Mouse (Mus musculus) stomach, embryonic 15.5 days (tissue): ENCODE measurements around the gene Gm10945. TPM values are rescaled to one million over a fixed set of nuclear protein-coding genes. Genes with fewer than 3 reads are reported as not detected.
A peak's percentile ranks its signal among the peaks of the same experiment; 100 is the strongest.

Experiments used
- ATAC-seq: fragments of 200-750 bp; cut with Nextera tagmentation; 2 replicates; pipeline ENCODE4 v1.8.0; 2017; ENCODE audit warnings: low read depth, moderate number of reproducible peaks, moderate TSS enrichment; ENCODE audit not compliant: insufficient read depth, low FRiP score
- H3K27ac ChIP-seq: fragments of 300-500 bp; sonication (generic); 2 replicates; pipeline ENCODE4 v1.5.1; 2015; ENCODE audit warnings: mild to moderate bottlenecking, inconsistent platforms
- H3K27me3 ChIP-seq: fragments of 300-500 bp; sonication (generic); replicated peaks from 2 replicates; pipeline ENCODE4 v1.6.1; 2015; ENCODE audit warnings: inconsistent platforms
- H3K36me3 ChIP-seq: fragments of 300-500 bp; sonication (generic); 2 replicates; pipeline ENCODE4 v1.6.1; 2015; ENCODE audit warnings: inconsistent platforms
- H3K4me1 ChIP-seq: fragments of 300-500 bp; sonication (generic); 2 replicates; pipeline ENCODE4 v1.6.1; 2015; ENCODE audit warnings: inconsistent platforms
- H3K4me2 ChIP-seq: fragments of 300-500 bp; sonication (generic); 2 replicates; pipeline ENCODE4 v1.6.1; 2015; ENCODE audit warnings: mild to moderate bottlenecking, inconsistent platforms
- H3K4me3 ChIP-seq: fragments of 300-500 bp; sonication (generic); replicated peaks from 2 replicates; pipeline ENCODE4 v1.5.1; 2015; ENCODE audit warnings: inconsistent platforms
- H3K9ac ChIP-seq: fragments of 300-500 bp; sonication (generic); 2 replicates; pipeline ENCODE4 v1.6.1; 2015; ENCODE audit warnings: inconsistent platforms
- H3K9me3 ChIP-seq: fragments of 300-500 bp; sonication (generic); 2 replicates; pipeline ENCODE4 v1.6.1; 2016; ENCODE audit warnings: inconsistent platforms
- WGBS: fragments of 180-500 bp; shearing (Covaris S2); methylation state at CpG from one replicate; pipeline ENCODE4 v1.1.7; 2015; 5-methylcytosine and 5-hydroxymethylcytosine counted together
- polyA plus RNA-seq: library from polyadenylated mRNA; unstranded; fragments of >200 nt; fragmentation: Nextera tagmentation; extraction: Ambion mirVana; gene quantifications from 2 replicates; pipeline ENCODE4 v1.2.1, GENCODE M21; 2015

The Gm10945 gene
- not detected in 2 replicates for polyA plus RNA-seq

- no peak for ATAC-seq
- no peaks in the 10 kb centered on the region for H3K4me1 ChIP-seq
- H3K27me3 ChIP-seq, result no peaks in the 10 kb centered on the region
- H3K9ac ChIP-seq, result no peak within 1 kb of the TSS
- no peaks in the 10 kb centered on the region for H3K36me3 ChIP-seq
- no peaks in the 10 kb centered on the region for H3K9me3 ChIP-seq
- no peak within 1 kb of the TSS for H3K27ac ChIP-seq
- H3K4me3 ChIP-seq, result no peak within 1 kb of the TSS
- whole genome bisulfite sequencing, result 83% methylated on average over 2 of the region's 2 CpGs
- H3K4me2 ChIP-seq, result no peak within 1 kb of the TSS
Measured at GRCm38 (mm10) chr10:6761287-6761811, at the start of gene Gm10945. TSS of gene Gm10945 (minus strand) at chr10:6761761.

GRCm38 (mm10) chr10:6790226-6790625 is 28.7 kb upstream of the Gm10945 start:
- H3K27me3 ChIP-seq, result peaks cover 4% of the 10 kb centered on the region; the same call in 1 of the 2 replicates
- no peak overlapping the region for H3K4me3 ChIP-seq
- H3K27ac ChIP-seq, result no peak overlapping the region
- ATAC-seq, result no peak
- H3K4me2 ChIP-seq, result no peak overlapping the region
- H3K9me3 ChIP-seq, result no peaks in the 10 kb centered on the region
- no peak overlapping the region for H3K9ac ChIP-seq
- H3K36me3 ChIP-seq, result no peaks in the 10 kb centered on the region
- H3K4me1 ChIP-seq, result no peaks in the 10 kb centered on the region

- no peak overlapping the region for H3K27ac ChIP-seq
- WGBS, result 4% methylated on average over 25 of the region's 25 CpGs
- peak; percentile 60; the same call in 1 of the 2 replicates for ATAC-seq
- H3K36me3 ChIP-seq, result no peaks in the 10 kb centered on the region
- H3K9me3 ChIP-seq, result no peaks in the 10 kb centered on the region
- H3K4me1 ChIP-seq, result no peaks in the 10 kb centered on the region
- H3K4me2 ChIP-seq, result no peak overlapping the region
- H3K4me3 ChIP-seq, result no peak overlapping the region
- H3K27me3 ChIP-seq, result peaks cover 4% of the 10 kb centered on the region; the same call in 1 of the 2 replicates
- H3K9ac ChIP-seq, result no peak overlapping the region
Measured at GRCm38 (mm10) chr10:6788517-6789237, 27.1 kb upstream of the Gm10945 start.

- no peaks in the 10 kb centered on the region for H3K27me3 ChIP-seq
- no peak within 1 kb of the TSS for H3K27ac ChIP-seq
- 93% methylated on average over 3 of the region's 3 CpGs for WGBS
- H3K4me1 ChIP-seq, result no peaks in the 10 kb centered on the region
- H3K9me3 ChIP-seq, result no peaks in the 10 kb centered on the region
- no peak for ATAC-seq
- no peak within 1 kb of the TSS for H3K9ac ChIP-seq
- no peak within 1 kb of the TSS for H3K4me3 ChIP-seq
- no peak within 1 kb of the TSS for H3K4me2 ChIP-seq
- H3K36me3 ChIP-seq, result no peaks in the 10 kb centered on the region
Measured at GRCm38 (mm10) chr10:6758206-6758605, 3.4 kb downstream of the Gm10945 start, which contains the start of gene Oprm1. TSS of gene Oprm1 (plus strand) at chr10:6758506.

GRCm38 (mm10) chr10:6753375-6753774 is 8.2 kb downstream of the Gm10945 start:
- Histone ChIP-seq H3K27me3 (no peaks in the 10 kb centered on the region), H3K9ac (no peak overlapping the region), H3K4me2 (no peak overlapping the region), H3K4me1 (no peaks in the 10 kb centered on the region), H3K9me3 (no peaks in the 10 kb centered on the region), H3K27ac (no peak overlapping the region), H3K36me3 (no peaks in the 10 kb centered on the region), H3K4me3 (no peak overlapping the region)
- no peak for ATAC-seq
- 84% methylated on average over 5 of the region's 5 CpGs for WGBS

GRCm38 (mm10) chr10:6728469-6728868 is 33.1 kb downstream of the Gm10945 start:
- H3K27ac ChIP-seq, result no peak overlapping the region
- H3K36me3 ChIP-seq, result no peaks in the 10 kb centered on the region
- no peak for ATAC-seq
- H3K4me1 ChIP-seq, result no peaks in the 10 kb centered on the region
- H3K27me3 ChIP-seq, result no peaks in the 10 kb centered on the region
- 92% methylated on average over 3 of the region's 3 CpGs for WGBS
- no peak overlapping the region for H3K9ac ChIP-seq
- H3K4me2 ChIP-seq, result no peak overlapping the region
- H3K9me3 ChIP-seq, result no peaks in the 10 kb centered on the region
- H3K4me3 ChIP-seq, result no peak overlapping the region

- WGBS, result 63% methylated on average over 1 of the region's 1 CpGs
- Histone ChIP-seq H3K4me3 (no peak overlapping the region), H3K9ac (no peak overlapping the region), H3K27me3 (no peaks in the 10 kb centered on the region), H3K4me1 (no peaks in the 10 kb centered on the region), H3K9me3 (no peaks in the 10 kb centered on the region), H3K27ac (no peak overlapping the region), H3K36me3 (no peaks in the 10 kb centered on the region), H3K4me2 (no peak overlapping the region)
- no peak for ATAC-seq
Measured at GRCm38 (mm10) chr10:6723765-6724164, 37.8 kb downstream of the Gm10945 start.

GRCm38 (mm10) chr10:6717181-6717948 is 44.2 kb downstream of the Gm10945 start:
- 66% methylated on average over 4 of the region's 4 CpGs for WGBS
- no peak for ATAC-seq
- Histone ChIP-seq H3K9ac (no peak overlapping the region), H3K36me3 (no peaks in the 10 kb centered on the region), H3K4me2 (no peak overlapping the region), H3K4me3 (no peak overlapping the region), H3K27ac (no peak overlapping the region), H3K4me1 (no peaks in the 10 kb centered on the region), H3K9me3 (no peaks in the 10 kb centered on the region), H3K27me3 (no peaks in the 10 kb centered on the region)

GRCm38 (mm10) chr10:6705226-6705885 is 56.2 kb downstream of the Gm10945 start:
- H3K9me3 ChIP-seq, result no peaks in the 10 kb centered on the region
- no peak overlapping the region for H3K27ac ChIP-seq
- no peak overlapping the region for H3K4me2 ChIP-seq
- no peak for ATAC-seq
- H3K4me1 ChIP-seq, result no peaks in the 10 kb centered on the region
- H3K4me3 ChIP-seq, result no peak overlapping the region
- WGBS, result 90% methylated on average over 1 of the region's 1 CpGs
- H3K9ac ChIP-seq, result no peak overlapping the region
- no peaks in the 10 kb centered on the region for H3K27me3 ChIP-seq
- no peaks in the 10 kb centered on the region for H3K36me3 ChIP-seq

GRCm38 (mm10) chr10:6694218-6694850 is 67.2 kb downstream of the Gm10945 start:
- Histone ChIP-seq H3K27ac (no peak overlapping the region), H3K36me3 (no peaks in the 10 kb centered on the region), H3K9ac (no peak overlapping the region), H3K9me3 (no peaks in the 10 kb centered on the region), H3K4me1 (no peaks in the 10 kb centered on the region), H3K27me3 (no peaks in the 10 kb centered on the region), H3K4me2 (no peak overlapping the region), H3K4me3 (no peak overlapping the region)
- ATAC-seq, result no peak
- WGBS, result 53% methylated on average over 13 of the region's 13 CpGs
